Mouse (Mus musculus) ES-E14 (cell line): ENCODE results near the gene Inhbb.

Experiments
- CHD2 ChIP-seq: IDR thresholded peaks from 2 replicates; pipeline ENCODE4 v1.6.1; 2014; ENCODE audit warnings: mild to moderate bottlenecking, low read depth, low read length, inconsistent platforms
- HCFC1 ChIP-seq: IDR thresholded peaks from 2 replicates; pipeline ENCODE4 v1.6.1; 2012; ENCODE audit warnings: low read length, inconsistent platforms, borderline replicate concordance; ENCODE audit not compliant: insufficient read depth
- MAFK ChIP-seq: IDR thresholded peaks from 2 replicates; pipeline ENCODE4 v1.6.1; 2014; ENCODE audit warnings: mild to moderate bottlenecking, low read depth, low read length, inconsistent platforms; ENCODE audit not compliant: insufficient read depth
- ZC3H11A ChIP-seq: IDR thresholded peaks from 2 replicates; pipeline ENCODE4 v1.6.1; 2012; ENCODE audit warnings: low read depth, mild to moderate bottlenecking, inconsistent platforms, low read length, borderline replicate concordance
- ZNF384 ChIP-seq: IDR thresholded peaks from 2 replicates; pipeline ENCODE4 v1.6.1; 2012; ENCODE audit warnings: low read depth, low read length, inconsistent platforms

- TF ChIP-seq MAFK (no peak), HCFC1 (no peak), CHD2 (no peak), ZNF384 (no peak), ZC3H11A (no peak)
Measured at GRCm38 (mm10) chr1:119446753-119447283, 24.8 kb upstream of the Inhbb start.
